Mouse (Mus musculus) A20 (cell line): ENCODE measurements around the gene Ror1.

ENCODE experiments used
- DNase-seq: peaks from one replicate; pipeline ENCODE4 v3.0.0-alpha.2; 2011; ENCODE audit warnings: low read depth, low spot score

The Ror1 gene

DNA sequence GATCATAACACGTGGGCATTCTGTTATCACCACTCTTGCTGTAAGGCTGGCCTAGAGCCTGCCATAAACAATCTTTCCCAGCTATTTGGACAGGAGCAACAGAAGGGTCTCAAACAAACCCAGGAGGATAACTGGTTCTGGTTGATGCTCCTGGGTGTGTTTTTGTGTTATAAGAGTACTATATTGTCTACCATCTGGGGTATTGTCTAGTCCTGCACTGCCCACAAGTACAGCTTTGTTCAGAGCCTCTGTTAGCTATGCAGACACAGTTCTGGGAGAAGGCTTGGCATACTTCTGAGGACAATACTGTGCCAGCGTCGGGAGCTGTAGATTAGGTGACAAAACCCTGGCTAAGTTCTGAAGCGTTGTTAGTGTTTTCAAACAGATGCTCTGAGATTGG is 113.5 kb downstream of the Ror1 start:
- no peak for DNase-seq

- no peak for DNase-seq
Measured at GRCm38 (mm10) chr4:100211331-100211730, 115.7 kb downstream of the Ror1 start.

- no peak for DNase-seq
Measured at GRCm38 (mm10) chr4:100214324-100215215, 119.0 kb downstream of the Ror1 start.

DNA sequence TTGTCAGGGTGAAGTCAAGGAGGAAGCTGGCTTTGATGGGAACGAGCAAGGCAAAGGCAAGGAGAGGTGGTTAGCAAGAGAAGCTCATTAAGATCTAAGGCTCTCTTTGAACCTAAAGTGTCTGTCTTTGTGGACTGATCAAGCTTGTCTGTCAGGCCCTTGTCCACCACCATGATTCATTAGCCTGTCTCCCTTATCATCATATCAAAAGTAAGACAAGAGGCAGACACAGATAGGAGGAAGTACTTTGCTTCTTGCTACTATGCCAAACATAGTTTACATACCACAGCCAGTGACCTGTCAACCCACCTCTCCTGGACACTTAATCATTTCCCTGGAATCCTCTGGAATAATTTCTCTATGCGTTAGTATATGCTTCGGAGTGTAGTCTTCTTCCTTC is 121.0 kb downstream of the Ror1 start:
- no peak for DNase-seq

DNA sequence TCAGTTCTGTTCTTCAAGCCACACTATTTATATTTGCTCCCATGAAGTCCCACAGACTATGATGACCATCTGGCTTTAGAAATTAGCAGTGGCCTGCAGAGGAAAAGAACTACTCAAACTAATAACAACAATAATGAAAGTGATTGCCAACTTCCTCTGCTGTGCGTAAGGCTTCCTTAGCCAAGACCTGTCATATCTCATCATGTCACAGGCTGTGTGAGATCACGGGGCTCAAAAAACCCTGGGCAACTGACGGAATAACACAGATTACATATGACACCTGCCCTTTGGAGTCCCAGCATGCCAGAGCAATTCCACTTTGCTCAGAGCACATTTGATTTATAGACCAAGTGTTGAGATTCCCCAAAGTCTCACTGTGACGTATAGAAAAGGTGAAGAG is 123.4 kb downstream of the Ror1 start:
- DNase-seq, result no peak

- DNase-seq, result no peak
Measured at GRCm38 (mm10) chr4:100219599-100219998, 124.0 kb downstream of the Ror1 start.

DNA sequence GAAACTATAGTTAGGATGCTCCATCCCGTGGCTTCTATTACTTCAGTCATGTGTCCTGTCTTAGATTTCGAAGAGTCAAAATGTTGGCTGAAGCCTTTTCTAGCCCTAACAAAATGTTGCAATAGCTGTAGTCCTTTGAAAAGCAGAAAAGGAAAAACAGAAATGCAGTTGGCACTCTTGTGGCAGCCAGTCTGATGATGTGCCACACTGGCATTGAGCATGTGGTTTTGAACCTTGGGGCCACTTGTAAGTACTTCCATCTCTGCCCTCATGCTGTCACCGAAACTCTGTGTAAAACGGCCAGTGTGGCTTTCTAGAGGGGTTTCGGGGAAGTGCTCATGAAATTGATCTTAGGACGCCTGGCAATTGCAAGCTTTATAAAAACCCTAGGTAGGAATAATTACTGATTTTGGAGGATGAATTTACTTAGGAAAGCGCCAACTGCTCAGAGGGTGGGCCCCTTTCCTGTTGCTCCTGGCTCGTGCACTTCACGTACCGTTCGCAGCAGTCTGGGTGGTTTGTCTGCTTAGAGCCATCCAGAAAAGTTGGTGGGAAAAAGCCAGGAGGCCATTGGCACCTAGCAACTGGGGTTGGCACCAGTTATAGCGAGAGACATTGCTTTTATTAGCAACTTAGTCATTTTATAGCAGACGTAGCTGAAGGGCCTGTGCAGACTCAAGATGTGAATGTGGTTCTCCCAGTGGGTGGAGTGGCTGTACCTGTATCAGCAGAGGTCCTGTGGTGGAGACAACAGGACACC is 126.6 kb downstream of the Ror1 start:
- DNase-seq, result no peak

DNA sequence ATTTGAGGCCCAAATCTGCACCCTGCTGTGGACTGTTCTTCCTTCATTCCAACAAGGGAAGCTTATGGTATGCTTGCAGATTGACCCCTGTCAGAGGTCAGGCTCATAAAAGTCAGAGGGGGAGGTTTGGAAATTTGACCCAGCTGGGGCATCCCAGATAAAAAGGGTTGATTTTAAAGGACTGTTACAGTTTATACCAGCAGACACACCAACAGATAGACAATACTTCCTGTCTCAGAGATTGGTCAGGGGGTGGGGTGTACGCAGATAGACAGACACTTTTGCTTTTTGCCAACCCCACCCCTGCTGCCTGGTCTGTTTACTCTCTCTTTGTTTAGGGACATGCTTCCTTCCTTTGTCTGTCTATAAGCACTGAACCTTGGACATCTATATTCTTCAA is 127.9 kb downstream of the Ror1 start:
- DNase-seq, result no peak

GRCm38 (mm10) chr4:100223965-100224364 is 128.4 kb downstream of the Ror1 start:
- no peak for DNase-seq

DNA sequence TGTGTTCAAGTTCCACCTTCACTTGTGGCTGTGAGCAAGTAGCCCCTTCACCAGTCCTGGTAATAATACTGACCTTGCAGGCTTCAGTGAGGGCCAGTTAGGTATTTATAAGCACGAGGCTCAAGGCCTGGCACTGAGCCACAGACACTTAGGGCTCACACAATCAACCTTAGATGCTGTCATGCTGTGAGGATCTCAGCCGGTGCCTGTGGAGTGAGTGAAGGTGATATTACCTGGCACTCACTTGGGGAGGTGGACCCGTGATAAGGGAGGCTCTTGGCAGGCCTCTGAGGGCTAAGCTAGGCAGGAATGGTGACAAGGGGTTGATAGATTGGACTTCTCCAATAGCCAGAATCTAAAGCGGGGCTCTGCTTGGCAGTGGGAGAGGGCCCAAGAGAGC is 131.0 kb downstream of the Ror1 start:
- DNase-seq, result no peak

GRCm38 (mm10) chr4:100228106-100228505 is 132.5 kb downstream of the Ror1 start:
- no peak for DNase-seq

- DNase-seq, result no peak
Measured at GRCm38 (mm10) chr4:100230245-100230644, 134.7 kb downstream of the Ror1 start.

DNA sequence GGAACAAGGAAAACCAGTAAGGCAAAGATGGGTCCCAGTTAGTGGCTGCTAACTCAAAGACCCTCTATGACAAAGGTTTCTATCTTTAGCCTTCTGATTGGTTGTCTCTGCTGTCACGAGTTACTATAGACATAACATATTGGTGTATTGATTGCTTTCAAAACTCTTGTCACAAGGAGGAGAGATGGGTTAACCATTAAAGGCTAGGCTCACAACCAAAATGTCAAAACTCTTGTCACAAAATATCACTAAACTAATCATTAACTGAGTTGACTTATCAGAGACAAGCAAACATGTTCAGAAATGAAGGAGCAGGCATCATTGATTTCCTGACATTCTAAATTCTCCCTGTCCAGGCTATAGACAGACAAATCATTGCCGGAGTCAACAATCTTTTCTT is 135.4 kb downstream of the Ror1 start:
- DNase-seq, result no peak

DNA sequence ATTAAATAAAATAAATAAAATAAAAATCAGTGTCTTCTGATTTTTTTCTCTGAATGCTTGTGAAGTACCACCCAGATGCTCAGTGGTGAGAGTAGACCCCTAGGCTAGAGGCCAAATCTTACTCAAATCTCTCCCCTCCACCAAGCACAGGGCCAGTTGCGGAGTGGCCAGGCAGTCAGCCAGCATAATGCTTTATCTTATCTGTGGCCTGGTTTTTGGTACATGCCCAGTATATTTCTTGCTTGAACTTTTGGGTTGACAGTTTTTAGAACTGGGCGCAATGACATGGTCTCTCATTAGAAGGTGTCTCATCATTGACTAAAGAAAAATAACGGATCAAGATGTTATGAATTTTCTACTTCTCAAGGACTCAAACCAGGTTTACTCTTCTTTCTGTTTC is 136.3 kb downstream of the Ror1 start:
- no peak for DNase-seq

GRCm38 (mm10) chr4:100232541-100232940 is 136.9 kb downstream of the Ror1 start:
- DNase-seq, result no peak

DNA sequence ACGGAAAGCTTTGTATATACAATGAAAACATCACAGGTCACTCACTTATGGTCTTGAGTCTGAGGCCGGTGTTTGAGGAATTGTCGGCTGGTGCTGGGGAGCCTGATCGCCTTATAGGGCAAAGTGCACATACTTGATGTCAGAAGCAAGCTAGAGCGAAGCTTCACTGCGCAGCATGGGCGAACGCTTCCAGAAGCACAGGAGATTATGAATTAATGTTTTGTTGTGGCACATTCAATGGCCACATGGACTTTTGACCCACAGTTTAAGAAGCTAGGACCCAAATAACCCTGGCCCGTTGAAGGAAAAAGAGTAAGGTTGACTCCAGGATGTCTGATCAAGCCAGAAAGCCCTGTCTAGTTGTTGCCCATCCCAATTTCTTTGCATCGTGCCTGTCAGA is 138.2 kb downstream of the Ror1 start:
- no peak for DNase-seq

GRCm38 (mm10) chr4:100236339-100236738 is 140.7 kb downstream of the Ror1 start:
- DNase-seq, result no peak

DNA sequence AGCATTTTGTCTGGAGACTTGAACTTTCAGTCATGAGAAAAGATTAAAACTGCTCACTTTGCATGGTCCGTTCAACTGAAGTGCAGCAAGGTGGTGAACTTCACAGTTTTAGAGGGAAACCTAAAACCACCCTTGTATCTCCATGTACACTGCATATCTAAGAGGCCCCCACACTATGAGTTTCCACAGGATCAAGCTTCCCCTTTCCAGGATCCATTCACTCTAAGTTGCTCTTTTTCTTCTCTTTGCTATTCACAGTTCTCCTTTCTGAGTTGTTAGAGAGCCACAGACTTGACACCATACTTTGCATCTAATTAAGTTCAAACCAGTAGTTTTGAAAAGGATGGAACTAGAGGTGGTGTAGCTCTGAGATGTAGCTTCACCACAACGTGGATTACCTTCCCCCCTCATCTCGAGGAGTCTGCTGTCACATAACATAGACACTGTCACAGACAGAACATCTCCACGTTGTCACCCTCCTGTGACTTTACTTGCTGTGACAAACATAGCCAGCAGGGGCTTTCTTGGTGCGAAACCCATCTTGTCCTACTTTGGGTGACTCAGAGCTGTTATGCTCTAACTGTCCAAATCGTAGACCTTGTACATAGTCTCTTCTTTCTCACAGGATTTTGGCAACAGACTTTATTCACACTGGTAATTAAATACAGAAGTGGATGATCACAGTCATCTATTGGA is 146.6 kb downstream of the Ror1 start:
- DNase-seq, result no peak

DNA sequence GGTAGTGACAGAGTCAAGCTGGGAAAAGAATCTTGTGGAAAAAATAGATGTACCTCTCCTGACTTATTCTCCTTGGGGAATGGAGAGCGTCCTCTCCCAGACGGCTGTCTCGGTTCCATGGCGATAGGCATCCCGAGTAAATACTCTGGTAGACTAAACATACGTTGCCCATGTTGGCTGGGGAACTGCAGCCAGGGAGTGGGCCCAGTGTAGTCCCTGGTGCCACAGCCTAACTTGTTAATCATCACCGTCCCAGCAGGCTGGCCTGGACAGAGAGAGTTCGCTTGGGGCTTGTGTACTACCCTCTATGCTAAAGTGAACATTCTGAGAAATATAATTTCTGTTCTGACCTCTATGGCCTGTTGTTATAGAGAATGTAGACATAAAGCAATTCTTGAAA is 148.7 kb downstream of the Ror1 start:
- DNase-seq, result no peak

GRCm38 (mm10) chr4:100244701-100245100 is 149.1 kb downstream of the Ror1 start:
- no peak for DNase-seq

- no peak for DNase-seq
Measured at GRCm38 (mm10) chr4:100247826-100248225, 152.2 kb downstream of the Ror1 start.

DNA sequence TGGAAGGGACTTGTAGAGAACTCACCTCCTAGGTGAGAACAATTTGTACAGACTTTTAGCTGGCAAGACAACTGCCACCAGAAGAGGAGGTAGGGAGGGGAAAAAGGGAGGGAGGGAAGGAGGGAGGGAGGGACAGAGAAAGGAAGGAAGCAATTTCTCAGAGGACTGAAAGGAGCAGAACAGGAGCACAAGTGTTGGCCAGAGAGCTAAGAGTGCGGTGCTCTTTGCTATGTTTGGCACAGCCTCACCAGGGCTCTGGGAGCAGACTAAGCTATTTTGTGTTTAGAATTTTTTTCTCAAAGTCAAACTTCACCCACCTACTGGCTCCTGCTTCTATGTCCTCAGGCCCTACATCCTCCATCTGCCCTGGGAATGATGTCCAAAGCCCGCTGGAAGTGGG is 152.7 kb downstream of the Ror1 start:
- DNase-seq, result no peak
